Mouse (Mus musculus): ENCODE results near the gene Capn7. TPM values are rescaled to one million over a fixed set of nuclear protein-coding genes. Genes with fewer than 3 reads are reported as not detected.

Gene Capn7
- polyA plus RNA-seq, 1 experiment from 2014 or later: 38.5 TPM

DNA sequence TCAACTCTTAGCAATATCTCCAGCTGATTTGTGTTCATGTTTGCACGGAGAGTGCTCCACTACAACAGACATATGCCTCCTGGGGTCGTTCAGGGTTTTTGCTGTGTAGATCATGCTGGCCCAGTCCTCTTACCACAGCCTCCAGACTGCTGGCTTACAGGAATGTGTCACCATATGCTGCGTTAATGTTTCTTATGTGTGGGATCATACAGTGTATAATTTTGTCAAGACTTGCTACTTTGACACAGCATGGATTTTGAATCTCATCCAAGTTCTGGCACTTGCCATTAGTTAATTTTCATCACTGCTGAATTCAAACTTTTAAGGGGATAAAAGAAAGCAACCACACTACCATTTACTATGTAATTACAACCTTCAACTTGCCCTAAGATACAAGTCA lies 673 bp upstream of the Capn7 start:
- DNase-seq (ENCODE audit: low spot score) (no peak), ATAC-seq (replicated peaks; ENCODE audit: insufficient number of reproducible peaks, low FRiP score, low TSS enrichment, low read depth) (no peak)
- no peaks in the 10 kb centered on the region for H3K36me3 ChIP-seq (replicated peaks; ENCODE audit: control insufficient read depth, insufficient read depth, low read depth, low read length)
- peak overlapping the region; percentile 79 for H3K4me3 ChIP-seq (ENCODE audit: low read depth, low read length)
- H3K27ac ChIP-seq (replicated peaks; ENCODE audit: low read depth, low read length): no peak overlapping the region
- no peaks in the 10 kb centered on the region for H3K9me3 ChIP-seq (replicated peaks; ENCODE audit: control insufficient read depth, low read length)
- H3K9ac ChIP-seq (replicated peaks; ENCODE audit: low read length): no peak overlapping the region
- no peak overlapping the region; the same call in 1 of the 2 replicates for H3K4me2 ChIP-seq (ENCODE audit: low read depth, low read length)
- no peaks in the 10 kb centered on the region for H3K27me3 ChIP-seq (ENCODE audit: control insufficient read depth, insufficient read depth, low read length)
- WGBS: 61% methylated on average over 3 of the region's 3 CpGs
- no peaks in the 10 kb centered on the region for H3K4me1 ChIP-seq (ENCODE audit: control insufficient read depth, insufficient read depth, low read length)

DNA sequence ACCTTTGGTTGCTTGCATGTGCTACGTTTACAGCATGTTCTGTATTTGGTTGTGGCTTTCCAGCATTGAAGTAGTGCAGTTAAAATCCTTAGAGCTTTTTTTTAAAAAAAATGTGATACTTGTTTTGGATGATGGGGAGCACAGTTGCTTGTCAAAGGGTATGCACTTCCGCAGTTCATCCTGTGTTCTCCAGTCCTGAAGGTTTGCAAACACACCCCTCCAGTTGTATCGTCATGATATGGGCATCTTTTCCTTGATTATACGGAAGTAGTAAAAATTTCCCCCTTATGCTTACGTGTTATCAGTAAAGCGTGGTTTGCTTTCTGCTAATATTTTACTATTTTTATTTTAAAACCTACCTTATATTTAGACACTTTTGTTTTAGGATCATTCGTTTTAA lies 968 bp downstream of the Capn7 start:
- Histone ChIP-seq H3K36me3 (replicated peaks; ENCODE audit: control insufficient read depth, insufficient read depth, low read depth, low read length) (no peaks in the 10 kb centered on the region), H3K4me1 (ENCODE audit: control insufficient read depth, insufficient read depth, low read length) (no peaks in the 10 kb centered on the region), H3K27me3 (ENCODE audit: control insufficient read depth, insufficient read depth, low read length) (no peaks in the 10 kb centered on the region), H3K4me3 (ENCODE audit: low read depth, low read length) (peak overlapping the region; percentile 79), H3K27ac (replicated peaks; ENCODE audit: low read depth, low read length) (no peak overlapping the region), H3K9ac (replicated peaks; ENCODE audit: low read length) (peak overlapping the region; percentile 86), H3K4me2 (ENCODE audit: low read depth, low read length) (peak overlapping the region; percentile 57), H3K9me3 (replicated peaks; ENCODE audit: control insufficient read depth, low read length) (no peaks in the 10 kb centered on the region)
- 52% methylated on average over 7 of the region's 7 CpGs for WGBS
- no peak for ATAC-seq (replicated peaks; ENCODE audit: insufficient number of reproducible peaks, low FRiP score, low TSS enrichment, low read depth)
- no peak for DNase-seq (ENCODE audit: low spot score)

DNA sequence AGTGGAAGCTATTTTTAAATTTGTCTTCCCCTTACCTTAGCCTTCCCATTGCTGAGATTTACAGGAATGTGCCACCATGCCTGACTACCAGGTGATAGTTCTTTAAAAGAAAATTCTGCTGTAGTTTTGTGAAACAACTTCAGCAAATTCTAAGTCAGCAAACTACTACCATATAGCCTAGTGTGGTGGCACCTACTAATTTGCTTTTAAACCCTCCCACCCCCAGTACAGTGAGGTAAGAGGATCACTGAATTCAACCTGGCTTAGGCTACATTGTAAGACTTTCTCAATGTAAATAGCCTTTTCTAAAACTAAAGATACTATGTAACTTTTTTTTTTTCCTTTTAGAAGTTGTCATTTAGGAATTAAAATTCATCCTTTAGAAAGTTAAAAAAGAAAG lies 1.5 kb downstream of the Capn7 start:
- DNase-seq (ENCODE audit: low spot score) (no peak), ATAC-seq (replicated peaks; ENCODE audit: insufficient number of reproducible peaks, low FRiP score, low TSS enrichment, low read depth) (no peak)
- H3K27ac ChIP-seq (replicated peaks; ENCODE audit: low read depth, low read length): no peak overlapping the region
- no peaks in the 10 kb centered on the region for H3K27me3 ChIP-seq (ENCODE audit: control insufficient read depth, insufficient read depth, low read length)
- H3K4me2 ChIP-seq (ENCODE audit: low read depth, low read length): no peak overlapping the region
- H3K36me3 ChIP-seq (replicated peaks; ENCODE audit: control insufficient read depth, insufficient read depth, low read depth, low read length): no peaks in the 10 kb centered on the region
- no peak overlapping the region for H3K9ac ChIP-seq (replicated peaks; ENCODE audit: low read length)
- no peaks in the 10 kb centered on the region for H3K9me3 ChIP-seq (replicated peaks; ENCODE audit: control insufficient read depth, low read length)
- no peaks in the 10 kb centered on the region for H3K4me1 ChIP-seq (ENCODE audit: control insufficient read depth, insufficient read depth, low read length)
- no peak overlapping the region for H3K4me3 ChIP-seq (ENCODE audit: low read depth, low read length)

DNA sequence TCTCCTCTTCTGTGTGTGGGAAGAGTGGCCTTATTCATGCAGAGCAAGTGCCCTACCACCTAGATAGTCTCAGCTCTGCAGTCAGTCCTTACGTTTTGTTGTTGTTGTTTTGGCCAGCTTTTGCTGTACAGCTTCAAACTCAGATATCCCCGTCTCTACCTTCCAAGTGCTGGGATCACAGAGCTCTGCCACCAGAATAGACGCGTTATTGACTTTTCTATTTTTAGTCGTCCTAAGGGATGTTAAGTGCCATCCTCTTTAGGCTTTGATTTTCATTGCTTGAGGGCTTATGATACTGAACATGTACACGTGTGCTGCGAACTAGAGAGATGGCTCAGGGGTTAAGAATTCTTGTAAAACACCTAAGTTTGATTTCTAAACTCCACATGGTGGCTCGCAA lies 6.8 kb downstream of the Capn7 start:
- WGBS: 84% methylated on average over 8 of the region's 8 CpGs
- ATAC-seq (replicated peaks; ENCODE audit: insufficient number of reproducible peaks, low FRiP score, low TSS enrichment, low read depth): no peak

DNA sequence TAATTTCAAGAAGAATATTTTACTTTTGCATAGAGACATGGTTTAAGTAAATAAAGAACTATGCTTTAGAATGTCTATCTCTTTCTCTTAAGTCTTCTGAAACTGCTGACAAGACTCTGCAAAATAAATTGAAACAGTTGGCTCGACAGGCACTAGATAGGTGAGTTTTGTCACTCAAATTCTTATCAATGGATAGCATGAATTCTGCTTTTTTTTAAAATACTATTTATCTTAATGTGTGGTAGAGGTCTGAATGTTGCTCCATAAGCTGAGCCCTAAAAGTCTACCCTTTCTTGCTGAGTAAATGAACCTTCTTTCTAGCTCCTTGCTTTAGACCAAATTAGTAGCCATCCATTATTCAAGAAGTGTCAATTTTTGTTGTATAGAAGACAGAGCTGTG lies 8.9 kb downstream of the Capn7 start:
- DNase-seq (ENCODE audit: low spot score) (no peak), ATAC-seq (replicated peaks; ENCODE audit: insufficient number of reproducible peaks, low FRiP score, low TSS enrichment, low read depth) (no peak)
- no peaks in the 10 kb centered on the region for H3K27me3 ChIP-seq (ENCODE audit: control insufficient read depth, insufficient read depth, low read length)
- no peak overlapping the region for H3K4me3 ChIP-seq (ENCODE audit: low read depth, low read length)
- H3K36me3 ChIP-seq (replicated peaks; ENCODE audit: control insufficient read depth, insufficient read depth, low read depth, low read length): no peaks in the 10 kb centered on the region
- no peaks in the 10 kb centered on the region for H3K9me3 ChIP-seq (replicated peaks; ENCODE audit: control insufficient read depth, low read length)
- no peak overlapping the region for H3K4me2 ChIP-seq (ENCODE audit: low read depth, low read length)
- no peak overlapping the region for H3K27ac ChIP-seq (replicated peaks; ENCODE audit: low read depth, low read length)
- WGBS: 92% methylated on average over 1 of the region's 1 CpGs
- H3K4me1 ChIP-seq (ENCODE audit: control insufficient read depth, insufficient read depth, low read length): no peaks in the 10 kb centered on the region
- no peak overlapping the region for H3K9ac ChIP-seq (replicated peaks; ENCODE audit: low read length)

More for the DNA sequence above, 6.8 kb downstream of the Capn7 start:
- H3K36me3 ChIP-seq (replicated peaks; ENCODE audit: control insufficient read depth, insufficient read depth, low read depth, low read length): no peaks in the 10 kb centered on the region
- no peak for DNase-seq (ENCODE audit: low spot score)
- H3K27ac ChIP-seq (replicated peaks; ENCODE audit: low read depth, low read length): no peak overlapping the region
- H3K4me3 ChIP-seq (ENCODE audit: low read depth, low read length): no peak overlapping the region
- no peaks in the 10 kb centered on the region for H3K9me3 ChIP-seq (replicated peaks; ENCODE audit: control insufficient read depth, low read length)
- H3K4me2 ChIP-seq (ENCODE audit: low read depth, low read length): no peak overlapping the region
- no peak overlapping the region for H3K9ac ChIP-seq (replicated peaks; ENCODE audit: low read length)
- no peaks in the 10 kb centered on the region for H3K4me1 ChIP-seq (ENCODE audit: control insufficient read depth, insufficient read depth, low read length)
- no peaks in the 10 kb centered on the region for H3K27me3 ChIP-seq (ENCODE audit: control insufficient read depth, insufficient read depth, low read length)

DNA sequence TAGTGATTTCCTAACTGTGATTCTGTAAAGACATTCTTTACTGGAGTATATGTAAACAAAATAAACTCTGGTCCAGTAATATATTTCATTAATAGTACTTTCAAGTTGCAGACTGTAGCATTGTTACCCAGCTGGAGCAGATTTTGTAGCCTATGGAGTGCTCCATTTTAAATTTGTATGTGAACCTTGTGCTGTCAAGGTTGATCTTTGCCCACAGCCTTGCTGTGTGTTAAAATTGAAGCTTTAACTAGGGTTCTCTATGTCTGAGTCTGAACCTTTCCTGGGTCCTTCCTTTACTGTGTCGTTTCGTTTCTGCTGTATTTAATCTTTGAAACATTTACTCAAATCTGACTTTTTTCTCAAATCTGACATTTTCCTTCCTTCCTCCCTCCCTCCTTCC lies 25.8 kb downstream of the Capn7 start:
- H3K9me3 ChIP-seq (replicated peaks; ENCODE audit: control insufficient read depth, low read length): no peaks in the 10 kb centered on the region
- no peaks in the 10 kb centered on the region; the same call in none of the 2 replicates for H3K36me3 ChIP-seq (replicated peaks; ENCODE audit: control insufficient read depth, insufficient read depth, low read depth, low read length)
- no peak for ATAC-seq (replicated peaks; ENCODE audit: insufficient number of reproducible peaks, low FRiP score, low TSS enrichment, low read depth)

DNA sequence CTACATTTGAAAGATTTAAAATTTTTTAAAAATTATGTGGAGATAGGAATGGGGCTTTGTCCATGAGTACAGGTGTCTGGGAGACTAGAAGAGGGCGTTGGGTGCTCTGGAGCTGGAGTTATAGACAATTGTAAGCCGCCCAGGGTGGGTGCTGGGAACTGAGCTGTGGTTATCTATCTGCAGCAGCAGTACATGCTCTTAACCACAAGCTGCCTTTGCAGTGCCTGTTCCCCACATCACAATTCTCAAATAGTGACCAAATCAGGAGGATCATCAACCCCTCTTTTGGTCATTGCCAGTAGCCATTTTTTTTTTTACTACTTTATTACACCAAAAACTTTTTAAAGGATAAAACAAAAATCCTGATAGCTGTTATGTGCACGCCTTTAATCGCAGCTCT lies 28.2 kb downstream of the Capn7 start:
- 86% methylated on average over 4 of the region's 4 CpGs for WGBS
- Histone ChIP-seq H3K4me3 (ENCODE audit: low read depth, low read length) (no peak overlapping the region), H3K9ac (replicated peaks; ENCODE audit: low read length) (no peak overlapping the region), H3K27ac (replicated peaks; ENCODE audit: low read depth, low read length) (no peak overlapping the region), H3K27me3 (ENCODE audit: control insufficient read depth, insufficient read depth, low read length) (no peaks in the 10 kb centered on the region), H3K4me2 (ENCODE audit: low read depth, low read length) (no peak overlapping the region), H3K9me3 (replicated peaks; ENCODE audit: control insufficient read depth, low read length) (no peaks in the 10 kb centered on the region), H3K36me3 (replicated peaks; ENCODE audit: control insufficient read depth, insufficient read depth, low read depth, low read length) (no peaks in the 10 kb centered on the region; the same call in 1 of the 2 replicates), H3K4me1 (ENCODE audit: control insufficient read depth, insufficient read depth, low read length) (no peaks in the 10 kb centered on the region)
- no peak for DNase-seq (ENCODE audit: low spot score)
- no peak for ATAC-seq (replicated peaks; ENCODE audit: insufficient number of reproducible peaks, low FRiP score, low TSS enrichment, low read depth)

More for the DNA sequence above, 25.8 kb downstream of the Capn7 start:
- no peak for DNase-seq (ENCODE audit: low spot score)
- Histone ChIP-seq H3K4me1 (ENCODE audit: control insufficient read depth, insufficient read depth, low read length) (no peaks in the 10 kb centered on the region), H3K9ac (replicated peaks; ENCODE audit: low read length) (no peak overlapping the region), H3K27me3 (ENCODE audit: control insufficient read depth, insufficient read depth, low read length) (no peaks in the 10 kb centered on the region), H3K27ac (replicated peaks; ENCODE audit: low read depth, low read length) (no peak overlapping the region), H3K4me2 (ENCODE audit: low read depth, low read length) (no peak overlapping the region), H3K4me3 (ENCODE audit: low read depth, low read length) (no peak overlapping the region)
- WGBS: 86% methylated on average over 2 of the region's 2 CpGs

DNA sequence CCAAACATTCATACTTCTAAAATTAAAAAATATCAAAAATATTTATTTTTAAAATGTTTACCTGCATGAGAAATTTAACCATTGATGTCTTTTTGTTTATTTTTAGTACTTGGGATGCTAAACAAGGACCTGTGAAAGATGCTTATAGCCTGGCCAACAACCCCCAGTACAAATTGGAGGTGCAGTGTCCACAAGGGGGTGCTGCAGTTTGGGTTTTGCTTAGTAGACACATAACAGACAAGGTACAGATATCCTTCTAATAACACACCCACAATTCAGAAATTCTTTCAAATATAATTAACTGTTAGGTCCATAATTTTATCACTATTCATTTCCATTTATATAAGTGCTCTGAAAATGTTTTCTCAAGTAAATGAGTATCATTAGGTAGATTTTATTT lies 28.9 kb downstream of the Capn7 start:
- Histone ChIP-seq H3K4me3 (ENCODE audit: low read depth, low read length) (no peak overlapping the region), H3K9ac (replicated peaks; ENCODE audit: low read length) (no peak overlapping the region), H3K36me3 (replicated peaks; ENCODE audit: control insufficient read depth, insufficient read depth, low read depth, low read length) (no peaks in the 10 kb centered on the region; the same call in 1 of the 2 replicates), H3K4me2 (ENCODE audit: low read depth, low read length) (no peak overlapping the region), H3K4me1 (ENCODE audit: control insufficient read depth, insufficient read depth, low read length) (no peaks in the 10 kb centered on the region), H3K27ac (replicated peaks; ENCODE audit: low read depth, low read length) (no peak overlapping the region), H3K27me3 (ENCODE audit: control insufficient read depth, insufficient read depth, low read length) (no peaks in the 10 kb centered on the region), H3K9me3 (replicated peaks; ENCODE audit: control insufficient read depth, low read length) (no peaks in the 10 kb centered on the region)
- ATAC-seq (replicated peaks; ENCODE audit: insufficient number of reproducible peaks, low FRiP score, low TSS enrichment, low read depth) (no peak), DNase-seq (ENCODE audit: low spot score) (peak; percentile 71)
